Mouse (Mus musculus) thymus, postnatal 0 days (tissue): ENCODE measurements around the gene Ak2. TPM values are rescaled to one million over a fixed set of nuclear protein-coding genes. Genes with fewer than 3 reads are reported as not detected.
A peak's percentile ranks its signal among the peaks of the same experiment; 100 is the strongest.

ENCODE experiments used
- DNase-seq: peaks from one replicate; pipeline ENCODE4 v3.0.0-alpha.2; 2015; ENCODE audit warnings: low spot score
- polyA plus RNA-seq: library from polyadenylated mRNA; unstranded; fragments of >200 nt; fragmentation: Nextera tagmentation; extraction: Ambion mirVana; gene quantifications from 2 replicates; pipeline ENCODE4 v1.2.1, GENCODE M21; 2015

Ak2 gene
- polyA plus RNA-seq, 1 experiment from 2014 or later: 208 TPM

GRCm38 (mm10) chr4:129035851-129036445 is 44.2 kb downstream of the Ak2 start:
- no peak for DNase-seq

DNA sequence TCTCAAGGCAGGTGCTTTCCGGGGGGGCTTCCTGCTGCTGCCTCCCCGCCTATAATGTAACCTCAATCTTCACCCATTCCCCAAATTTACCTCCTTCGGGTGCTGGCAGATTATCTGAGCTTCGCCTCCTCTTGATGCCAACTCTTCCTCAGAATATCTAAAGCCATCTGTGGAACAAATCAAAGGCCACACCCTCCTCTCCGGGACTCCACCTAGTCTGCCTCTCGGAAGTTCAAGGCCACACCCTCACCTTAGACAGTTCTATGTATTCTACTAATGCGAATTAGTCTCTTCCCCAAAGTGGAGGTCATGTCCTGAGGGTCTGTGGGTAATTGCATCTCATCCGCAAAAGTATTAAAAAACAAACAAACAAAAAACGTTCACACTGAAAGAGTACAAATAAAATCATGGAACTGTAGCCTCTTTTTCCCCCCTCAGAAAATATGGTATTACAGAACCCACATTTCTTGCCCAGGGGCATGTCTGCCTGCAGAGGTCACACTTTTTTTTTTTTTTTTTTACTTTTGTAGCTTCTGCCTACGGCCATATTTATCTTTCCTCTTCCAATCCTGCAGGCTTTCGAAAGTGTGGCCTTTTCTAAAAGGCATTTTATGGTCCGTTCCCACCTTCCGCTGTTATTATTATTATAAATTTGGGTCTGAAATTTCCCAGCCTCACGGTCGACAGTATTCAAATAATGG is 56.1 kb downstream of the Ak2 start:
- DNase-seq: no peak

- DNase-seq: no peak
These were observed 56.9 kb downstream of the Ak2 start for GRCm38 (mm10) chr4:129048501-129049305.

- no peak for DNase-seq
These were observed 57.7 kb downstream of the Ak2 start for GRCm38 (mm10) chr4:129049306-129050011.

- no peak for DNase-seq
These were observed 58.6 kb downstream of the Ak2 start for GRCm38 (mm10) chr4:129050365-129050764.

- DNase-seq: no peak
These were observed 59.2 kb downstream of the Ak2 start for GRCm38 (mm10) chr4:129050901-129051417.

DNA sequence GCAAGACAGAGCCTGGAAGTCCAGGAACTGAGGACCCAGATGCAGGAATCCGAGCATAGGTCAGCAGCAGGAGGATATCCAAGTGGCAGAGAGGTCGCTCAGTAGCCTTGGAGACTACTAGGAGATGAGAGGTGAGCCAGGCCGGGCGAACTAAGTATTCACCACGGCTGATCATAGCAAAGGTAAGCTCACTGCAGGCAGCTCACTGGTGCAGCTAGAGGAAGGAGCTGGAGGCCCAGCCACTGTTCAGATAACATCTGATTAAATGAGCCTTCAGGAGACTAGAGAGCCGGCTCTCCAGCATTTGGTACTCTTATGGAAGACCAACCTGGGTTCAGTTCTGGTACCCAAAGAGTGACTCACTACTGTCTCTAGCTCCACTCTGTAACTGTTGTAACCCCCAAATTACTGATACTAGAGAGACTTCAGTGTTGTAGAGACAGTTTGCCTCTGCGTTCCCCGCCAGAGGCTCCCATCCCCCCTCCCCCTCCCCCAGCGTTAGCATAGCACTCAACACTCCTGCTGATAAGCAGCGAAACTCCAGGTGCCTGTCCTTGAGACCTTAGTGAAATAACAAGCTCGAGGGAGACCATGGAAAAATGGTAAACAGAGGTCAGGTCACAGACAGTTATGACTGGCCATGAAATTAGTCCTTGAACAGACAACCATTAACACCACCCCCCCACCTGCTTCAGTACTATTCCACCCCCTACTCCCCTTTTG is 59.9 kb downstream of the Ak2 start:
- DNase-seq: no peak

- no peak for DNase-seq
These were observed 63.0 kb downstream of the Ak2 start for GRCm38 (mm10) chr4:129054757-129055156.

DNA sequence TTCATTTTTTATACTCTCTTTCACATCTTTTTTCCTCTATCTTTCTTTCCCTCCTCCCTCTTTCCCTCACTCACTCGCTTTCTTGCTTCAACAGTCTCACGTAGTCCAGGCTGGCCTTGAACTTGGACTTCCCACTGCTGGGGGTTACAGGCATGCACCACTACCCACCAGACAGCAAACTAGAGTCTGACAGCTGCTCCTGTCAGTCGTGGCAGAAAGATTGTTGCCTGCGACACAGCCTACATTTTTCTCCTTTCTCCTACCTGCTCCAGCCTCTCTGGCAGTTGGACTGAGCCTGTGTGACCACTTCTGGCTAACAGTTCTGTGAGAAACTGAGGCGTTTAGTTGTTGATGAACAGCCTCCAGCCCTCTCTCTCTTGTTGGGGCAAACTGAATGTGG is 63.8 kb downstream of the Ak2 start:
- no peak for DNase-seq

- DNase-seq: peak; percentile 95
These were observed 65.9 kb downstream of the Ak2 start for GRCm38 (mm10) chr4:129057533-129058206.

- peak; percentile 40 for DNase-seq
These were observed 66.7 kb downstream of the Ak2 start, which contains the start of gene Rnf19b for GRCm38 (mm10) chr4:129058207-129059092. TSS of gene Rnf19b (plus strand) at chr4:129058271.

DNA sequence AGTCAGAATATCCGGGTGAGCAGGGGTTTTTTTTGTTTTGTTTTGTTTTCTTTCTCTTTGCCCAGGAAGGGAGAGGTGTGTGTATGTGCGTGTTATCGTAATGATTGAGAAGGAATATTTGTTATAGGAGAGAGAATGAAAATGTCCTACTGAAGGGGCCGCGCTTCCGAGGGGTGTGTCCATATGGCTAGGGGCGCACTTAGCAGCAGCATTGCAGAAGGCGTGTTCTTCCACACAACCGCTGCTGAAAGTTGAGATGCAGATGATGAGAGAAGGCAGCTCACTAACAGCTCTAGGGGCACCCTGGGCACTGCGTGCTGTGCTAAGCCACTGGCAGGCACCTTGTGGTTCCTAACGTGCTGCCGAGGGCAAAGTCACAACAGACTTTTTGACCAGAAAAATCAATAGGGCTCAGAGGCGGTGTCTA is 67.4 kb downstream of the Ak2 start:
- peak; percentile 43 for DNase-seq

DNA sequence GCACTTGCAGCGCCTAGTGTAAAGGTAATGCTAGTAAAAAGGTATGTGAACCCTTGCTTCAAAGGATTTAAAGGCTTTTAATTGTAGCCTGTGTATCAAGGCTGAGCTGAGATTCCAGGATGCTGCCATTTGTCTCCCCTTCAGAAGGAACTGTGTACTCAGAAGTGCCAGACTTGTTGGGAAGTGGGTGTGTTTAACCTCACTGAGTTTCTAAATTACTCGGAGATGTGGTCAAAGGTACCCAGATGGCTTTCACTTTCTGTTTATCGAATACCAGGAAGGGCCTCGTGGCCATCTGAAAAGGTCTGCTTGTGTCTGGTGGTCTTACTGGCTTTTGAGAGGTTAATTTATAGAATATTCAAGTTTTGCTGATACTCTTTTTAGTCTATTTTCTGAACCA is 68.2 kb downstream of the Ak2 start:
- DNase-seq: no peak

Other genes starting within 250 kb of the Ak2 start
- gene A3galt2, start 236.6 kb upstream of the Ak2 start, polyA plus RNA-seq: 0.04 and 0.12 TPM in 2 replicates
- gene Zfp362, start 185.9 kb upstream of the Ak2 start, polyA plus RNA-seq: 23.6 and 25.8 TPM in 2 replicates
- gene Trim62, start 108.4 kb upstream of the Ak2 start, polyA plus RNA-seq: 0.84 and 1.0 TPM in 2 replicates
- gene Azin2, start 29.5 kb upstream of the Ak2 start, polyA plus RNA-seq: 7.1 and 9.2 TPM in 2 replicates
- gene Rnf19b, start 66.3 kb downstream of the Ak2 start, polyA plus RNA-seq: 9.4 and 11.0 TPM in 2 replicates
- gene Tmem54, start 113.6 kb downstream of the Ak2 start, polyA plus RNA-seq: 2.0 and 2.2 TPM in 2 replicates
- gene Hpca, start 130.1 kb downstream of the Ak2 start, polyA plus RNA-seq: 0.29 and 0.31 TPM in 2 replicates
- gene Fndc5, start 145.0 kb downstream of the Ak2 start, polyA plus RNA-seq: 0.47 and 0.60 TPM in 2 replicates
- 17.0 TPM in 2 replicates for gene S100pbp, start 197.8 kb downstream of the Ak2 start, polyA plus RNA-seq
- gene Yars, start 197.8 kb downstream of the Ak2 start, polyA plus RNA-seq: 49.7 and 50.6 TPM in 2 replicates